Mouse (Mus musculus): Measurements from ENCODE around the gene Fes.

Fes gene

DNA sequence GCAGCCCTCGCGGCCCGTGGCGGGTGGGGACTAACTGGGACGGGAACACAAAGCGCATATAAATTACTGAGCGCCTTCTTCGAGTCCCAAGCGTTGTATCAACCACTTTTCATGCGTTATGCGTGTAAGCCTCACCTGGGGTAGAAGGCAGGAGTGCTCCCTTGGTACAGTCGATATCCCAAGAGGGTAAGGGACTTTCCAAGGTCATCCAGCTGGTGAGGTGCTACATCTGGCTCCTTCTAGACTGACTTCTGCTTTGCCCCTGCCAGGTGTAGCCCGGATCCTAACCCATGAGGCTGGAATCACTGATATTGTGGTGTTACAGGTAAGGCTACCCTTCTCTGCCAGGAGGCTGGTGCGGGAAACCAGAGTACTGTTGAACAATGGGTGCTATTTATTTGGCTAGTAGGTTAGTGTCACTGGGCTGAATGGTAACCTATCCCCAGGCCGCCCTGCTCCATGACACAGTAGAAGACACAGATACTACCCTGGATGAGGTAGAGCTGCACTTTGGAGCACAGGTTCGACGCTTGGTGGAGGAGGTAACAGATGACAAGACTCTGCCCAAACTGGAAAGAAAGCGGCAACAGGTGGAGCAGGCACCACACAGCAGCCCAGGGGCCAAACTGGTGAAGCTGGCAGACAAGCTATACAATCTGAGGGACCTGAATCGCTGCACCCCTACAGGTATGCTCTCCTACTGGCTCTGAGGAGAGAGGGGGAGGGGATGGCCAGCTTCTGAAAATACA, 44.3 kb downstream of the Fes start:
- DNase-seq (ENCODE audit: low spot score) = no peak

DNA sequence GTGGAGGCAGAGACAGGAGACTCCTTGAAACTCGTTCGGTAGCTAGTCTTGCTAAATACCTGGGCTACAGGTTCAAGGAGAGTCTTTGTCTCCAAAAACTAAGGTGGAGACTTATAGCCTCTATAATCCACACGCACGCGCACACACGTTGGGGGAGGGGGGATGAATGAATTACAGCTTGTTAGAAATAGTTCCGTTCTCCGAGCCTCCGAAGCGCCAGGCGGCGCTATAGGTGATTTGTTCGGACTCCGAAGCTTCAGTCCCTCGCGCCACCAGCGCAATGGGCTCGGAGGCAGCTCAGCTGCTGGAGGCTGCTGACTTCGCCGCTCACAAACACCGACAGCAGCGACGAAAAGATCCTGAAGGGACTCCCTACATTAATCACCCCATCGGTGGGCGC, 44.9 kb downstream of the Fes start, which contains the start of gene Hddc3:
Hddc3 (plus strand) TSS at position 247 of the 400 bp plus-strand sequence.
- DNase-seq (ENCODE audit: low spot score) = peak; percentile 96

DNA sequence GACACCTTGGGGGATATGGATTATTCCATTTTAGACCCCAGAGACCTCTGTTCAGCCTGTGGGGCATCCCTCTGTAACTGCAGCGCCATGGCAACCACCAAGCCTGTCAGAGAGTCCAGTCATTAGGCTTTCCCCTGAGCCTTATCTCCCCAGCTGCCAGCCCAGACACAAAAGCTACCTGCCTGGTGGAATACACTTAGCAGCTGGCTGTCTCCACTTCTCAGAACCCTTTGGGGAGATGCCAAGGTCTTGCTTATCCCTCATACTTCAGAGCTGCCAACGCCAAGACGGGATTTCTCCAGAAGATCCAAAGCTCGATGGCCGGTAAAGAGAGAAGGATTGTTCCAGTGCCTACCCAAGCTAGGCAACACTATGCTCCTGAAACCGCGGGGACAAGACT, 46.0 kb downstream of the Fes start:
- peak; percentile 66 for DNase-seq (ENCODE audit: low spot score)

DNA sequence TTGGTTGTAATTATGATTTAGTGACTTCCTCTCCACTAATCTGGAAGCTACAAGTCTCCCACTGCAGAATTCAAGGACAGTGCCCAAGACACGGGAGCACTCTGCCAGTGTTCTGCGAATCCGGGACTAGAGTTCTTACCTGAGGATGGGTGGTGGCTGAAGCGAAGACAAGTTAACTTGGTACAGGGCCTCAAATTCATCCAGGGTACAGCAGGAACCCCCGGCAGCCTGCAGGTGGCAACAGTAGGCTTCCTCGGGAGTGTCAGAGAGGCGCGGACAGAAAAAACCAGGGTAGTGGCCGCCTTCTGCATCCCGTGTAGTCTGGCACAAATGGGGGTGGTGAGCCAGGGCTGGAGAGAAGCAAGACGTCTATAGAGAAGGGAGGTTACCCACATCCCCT, 47.0 kb downstream of the Fes start, which contains the start of gene Unc45a:
Unc45a (minus strand) TSS at position 213 of the 400 bp plus-strand sequence.
- peak; percentile 86 for DNase-seq (ENCODE audit: low spot score)

DNA sequence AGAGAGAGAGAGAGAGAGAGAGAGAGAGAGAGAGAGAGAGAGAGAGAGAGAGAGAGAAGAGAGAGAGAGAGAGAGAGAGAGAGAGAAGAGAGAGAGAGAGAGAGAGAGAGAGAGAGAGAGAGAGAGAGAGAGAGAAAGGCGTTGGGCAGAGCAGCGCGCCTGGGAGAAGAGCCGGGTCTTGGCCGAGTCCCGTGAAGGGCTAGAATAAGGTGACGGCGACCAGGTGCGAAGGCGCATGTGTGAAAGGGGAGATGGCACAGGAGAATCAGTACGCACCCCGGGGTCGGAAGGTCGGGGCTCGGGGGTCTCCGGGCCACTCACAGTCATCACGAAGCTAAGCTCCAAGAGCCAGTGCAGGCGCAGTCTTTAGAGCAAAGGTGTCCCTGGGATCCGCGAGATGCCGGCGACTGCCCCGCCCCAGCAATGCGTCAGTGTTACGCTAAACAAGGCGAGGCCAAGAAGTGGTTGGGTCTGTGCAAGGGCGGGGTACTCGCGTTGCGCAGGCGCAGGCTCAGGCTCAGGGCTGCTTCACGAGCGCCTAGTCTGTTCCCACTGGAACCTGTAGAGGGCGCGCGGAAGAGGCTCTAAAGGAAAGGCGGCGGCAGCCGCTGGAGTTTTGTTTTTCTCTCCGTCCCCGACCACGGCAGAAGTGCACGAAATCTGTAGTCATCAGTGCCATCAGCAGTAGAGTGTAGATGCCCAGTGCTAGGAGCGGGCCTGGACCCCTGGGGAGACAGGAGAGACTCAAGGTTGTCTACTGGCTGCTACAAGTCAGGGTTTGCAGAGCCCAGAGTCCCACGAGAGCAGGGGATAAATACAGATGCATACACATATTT, 47.7 kb downstream of the Fes start:
- DNase-seq (ENCODE audit: low spot score) = peak; percentile 98

DNA sequence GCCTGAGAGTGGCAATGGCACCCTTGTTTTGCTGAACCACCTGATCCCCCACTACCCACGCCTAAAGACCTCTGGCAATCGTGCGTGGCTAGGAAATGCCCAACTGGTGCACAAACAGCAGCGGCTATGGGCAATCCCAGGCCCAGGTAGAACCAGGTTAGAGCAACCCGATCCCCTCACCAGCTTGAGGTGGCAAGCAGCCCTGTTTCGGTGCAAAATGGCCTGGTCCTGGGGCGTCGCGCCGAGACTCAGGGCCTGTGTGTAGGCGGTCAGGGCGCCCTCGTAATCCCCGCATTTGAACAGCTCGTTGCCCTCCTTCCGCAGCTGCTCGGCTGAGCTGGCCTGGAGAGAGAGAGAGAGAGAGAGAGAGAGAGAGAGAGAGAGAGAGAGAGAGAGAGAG, 48.4 kb downstream of the Fes start:
- peak; percentile 43 for DNase-seq (ENCODE audit: low spot score)

DNA sequence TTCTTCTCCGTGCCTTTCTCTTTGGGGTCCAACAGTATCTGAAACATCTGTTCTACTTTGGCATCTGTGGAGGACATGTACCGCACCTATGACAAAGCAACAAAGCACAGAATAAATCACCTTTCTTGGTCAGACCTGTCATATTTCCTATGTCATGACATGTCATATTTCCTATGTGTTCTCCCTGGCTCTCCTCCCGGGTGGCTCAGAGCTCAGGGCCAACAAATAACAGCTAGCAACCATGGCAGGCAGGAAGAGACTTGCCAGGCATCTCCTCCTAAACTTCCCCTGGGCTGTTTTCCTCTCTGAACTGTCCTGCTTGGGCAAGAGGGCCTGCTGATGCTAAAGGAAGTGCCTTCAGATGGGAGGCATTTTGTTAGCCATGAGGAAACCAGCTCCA, 50.8 kb downstream of the Fes start:
- DNase-seq (ENCODE audit: low spot score) = no peak

DNA sequence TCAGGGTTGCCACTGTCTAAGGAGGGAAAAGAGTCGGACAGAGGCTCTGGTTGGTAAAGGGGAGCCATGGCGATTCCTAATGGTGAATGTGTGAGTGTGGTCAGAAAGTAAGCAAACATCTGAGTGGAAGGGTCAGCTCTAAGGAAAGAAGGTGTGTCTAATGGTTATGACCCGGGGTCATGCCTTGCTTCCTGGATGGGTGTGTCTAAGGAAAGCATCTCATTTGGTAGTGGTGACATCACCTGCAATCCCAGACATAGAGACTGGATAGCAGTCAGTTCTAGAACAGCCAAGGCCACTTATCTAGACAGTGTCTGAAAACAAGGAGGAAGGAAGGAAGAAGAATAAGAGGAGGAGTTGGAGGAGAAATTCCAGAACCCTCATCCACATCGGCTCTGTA, 52.9 kb downstream of the Fes start:
- no peak for DNase-seq (ENCODE audit: low spot score)

DNA sequence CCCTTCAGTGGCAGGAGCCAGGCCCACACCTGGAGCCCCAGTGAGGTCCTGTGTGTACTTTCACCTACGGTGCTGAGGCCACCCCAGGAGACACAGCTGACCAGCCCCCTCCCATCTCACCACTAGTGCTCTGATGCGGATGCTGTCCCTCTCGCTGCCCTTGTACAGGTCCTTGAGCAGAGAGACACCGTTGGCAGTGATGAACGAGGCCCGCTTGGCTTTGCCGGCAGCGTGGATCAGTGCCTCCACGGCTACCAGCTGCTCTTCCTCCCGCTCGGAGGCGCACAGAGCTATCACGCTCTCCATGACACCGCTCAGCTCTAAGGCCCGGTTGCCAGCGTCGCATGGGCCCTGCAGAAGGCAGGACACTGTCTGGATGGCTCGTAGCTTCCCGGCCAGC, 56.3 kb downstream of the Fes start:
- DNase-seq (ENCODE audit: low spot score) = no peak

DNA sequence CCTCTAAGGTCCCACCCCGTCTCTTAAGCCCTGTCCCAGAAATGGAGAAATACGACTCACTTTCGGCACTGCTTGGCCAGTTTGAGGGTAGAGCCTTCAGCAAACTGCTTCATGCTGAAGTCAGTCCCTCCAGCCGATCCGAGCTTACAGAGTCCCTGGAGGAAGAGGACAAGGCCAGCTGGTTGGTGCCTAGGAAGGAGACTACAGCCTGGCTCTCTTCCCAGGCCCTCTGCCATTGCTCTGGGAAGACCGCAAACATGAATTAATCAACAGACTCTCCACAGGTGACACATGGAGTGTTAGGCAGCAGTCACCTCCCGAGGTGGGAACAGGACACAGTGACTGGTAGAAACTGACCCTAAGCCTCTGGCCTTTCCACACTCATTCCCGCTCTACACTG, 57.5 kb downstream of the Fes start:
- no peak for DNase-seq (ENCODE audit: low spot score)
